Mouse (Mus musculus) heart, adult 18-20 months (tissue): Measurements from ENCODE around the gene Pak2. TPM values are rescaled to one million over a fixed set of nuclear protein-coding genes. Genes with fewer than 3 reads are reported as not detected.
A peak's percentile ranks its signal among the peaks of the same experiment; 100 is the strongest.
"Not testable (repeated sequence)": the region's sequence is repeated elsewhere in the genome, so short reads cannot be mapped to it uniquely, and the experiment has no call there.

Experiments
- DNase-seq, 2 experiments: peaks; one replicate each; pipeline ENCODE4 v3.0.0; 2021 to 2022; ENCODE audit warnings: mixed read lengths in 1 of 2
- long read RNA-seq, 2 experiments: library from polyadenylated mRNA; stranded (forward); transcript quantifications; one replicate each; pipeline ENCODE4 v2.0.0; 2021
- total RNA-seq, 2 experiments: library from RNA; stranded (reverse); gene quantifications; 2 replicates each; pipeline ENCODE4 v1.2.3; 2021

The Pak2 gene
- total RNA-seq = 10 to 100 TPM; 26.5 to 27.1 TPM
- long read RNA-seq, experiment 1, full-length matches to known transcripts = 4 of 9 reads
- long read RNA-seq, experiment 1, partial matches to known transcripts = 2 of 9 reads
- long read RNA-seq, experiment 1, other reads (novel, unspliced or antisense) = 3 of 9 reads
- long read RNA-seq, experiment 2, partial matches to known transcripts = 1 of 3 reads
- long read RNA-seq, experiment 2, other reads (novel, unspliced or antisense) = 2 of 3 reads

DNA sequence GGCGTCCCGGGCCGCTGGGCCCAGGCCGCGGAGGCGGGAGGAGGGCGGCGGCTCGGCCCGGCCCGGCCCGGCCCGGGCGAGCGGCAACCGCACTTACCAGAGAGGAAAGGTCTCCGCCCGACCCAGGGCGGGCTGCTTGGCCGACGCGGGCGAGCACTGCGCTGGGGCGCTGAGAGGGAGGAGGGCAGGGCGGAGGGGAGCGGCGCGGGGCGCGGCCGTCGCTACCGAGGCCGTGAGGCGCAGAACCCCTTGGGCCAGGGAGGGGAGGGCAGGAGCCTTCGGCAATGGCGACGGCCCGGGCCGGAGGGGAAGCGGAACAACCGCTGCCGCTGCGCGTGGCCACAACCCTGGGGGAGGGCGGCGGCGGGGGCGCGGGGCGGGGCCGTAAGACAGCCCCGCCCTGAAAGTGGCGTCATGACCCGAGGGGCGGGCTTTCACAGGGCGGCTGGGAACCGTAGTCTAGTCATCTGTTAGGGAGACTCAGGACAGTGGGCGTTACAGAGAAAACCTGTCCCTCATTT is at the start of gene Pak2:
Gene Pak2, minus strand, starts transcription at position 352 of the 521 bp plus-strand sequence.
- peak; percentile 90 to 93 for DNase-seq

DNA sequence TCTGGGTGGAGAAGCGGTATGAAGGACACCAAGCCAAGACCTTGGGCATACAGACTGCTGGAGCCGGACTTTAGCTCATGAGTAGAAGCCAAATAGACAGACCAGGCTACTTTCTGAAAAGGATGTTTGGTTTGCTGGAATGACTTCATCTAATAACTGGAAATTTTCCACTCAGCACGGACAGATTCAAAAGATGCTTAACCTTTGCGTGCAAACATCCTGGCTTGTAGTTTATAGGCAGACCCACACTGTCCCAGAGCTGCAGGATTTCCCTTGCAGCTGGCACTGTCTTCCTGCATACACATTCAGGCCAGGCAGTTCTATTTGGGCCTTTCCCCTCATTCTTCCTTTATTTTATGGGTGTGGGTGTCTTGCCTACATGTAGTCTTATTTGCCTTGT is 47.9 kb upstream of the Pak2 start:
- DNase-seq = no peak

DNA sequence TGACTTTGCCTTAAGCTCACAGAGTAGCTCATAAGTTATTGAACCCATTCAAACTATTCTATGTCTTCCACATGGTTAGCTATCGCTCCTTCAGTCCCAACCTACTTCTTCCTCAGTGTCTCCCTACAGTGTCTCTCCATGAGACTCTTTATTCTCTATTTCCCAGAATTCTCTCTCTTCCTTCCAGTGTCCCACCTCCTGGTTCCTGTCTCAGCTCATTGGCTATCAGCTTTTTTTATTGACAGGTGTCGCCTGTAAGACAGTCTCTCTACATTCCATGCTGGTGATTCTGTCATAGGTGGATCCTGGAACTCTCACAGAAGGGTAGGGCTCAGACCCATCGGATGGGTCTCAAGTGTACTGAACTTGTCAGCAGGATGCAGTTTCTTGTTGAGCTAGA is 46.2 kb upstream of the Pak2 start:
- DNase-seq = no peak

DNA sequence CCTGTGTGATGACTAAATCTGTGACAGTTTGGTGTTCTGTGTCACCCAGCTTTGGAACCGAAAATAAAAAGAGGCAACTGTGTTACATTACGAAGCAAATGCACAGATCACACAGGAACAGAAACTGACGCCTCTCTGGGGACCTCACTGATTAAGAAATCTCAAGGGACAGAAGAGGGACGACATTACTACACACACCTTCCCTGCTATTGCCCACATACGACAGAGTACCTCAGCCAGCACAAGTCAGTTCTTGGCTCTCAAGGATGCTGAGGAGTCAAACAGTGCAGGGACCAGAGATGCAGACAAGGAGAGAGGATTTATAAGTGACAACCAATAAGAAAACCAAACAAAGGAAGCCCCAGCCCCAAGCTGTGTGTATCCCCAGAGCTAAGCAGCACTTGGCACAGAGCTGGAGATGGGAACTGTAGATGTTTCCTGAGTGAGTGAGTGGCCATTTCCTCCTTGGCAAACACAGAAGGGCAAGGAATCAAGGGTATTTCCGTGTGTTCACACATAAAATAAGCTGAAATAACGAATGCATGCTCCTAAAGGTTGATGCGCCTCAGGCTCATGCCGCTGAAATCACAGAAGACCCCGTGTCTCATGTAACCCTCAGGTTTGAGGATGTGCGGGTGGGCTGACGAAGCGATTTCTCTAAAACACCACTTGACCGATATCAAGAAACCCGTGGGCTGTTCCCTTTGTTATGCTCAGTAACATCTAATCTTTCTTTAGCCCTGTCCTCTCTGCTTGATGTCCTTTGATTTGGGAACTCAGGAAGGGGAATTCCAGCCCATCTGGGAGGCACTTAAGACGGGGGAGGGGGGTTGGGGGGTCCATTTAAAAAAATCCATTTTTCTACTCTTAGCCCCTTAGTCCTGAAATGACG is 45.5 kb upstream of the Pak2 start:
- DNase-seq = peak; percentile 30 to 35

DNA sequence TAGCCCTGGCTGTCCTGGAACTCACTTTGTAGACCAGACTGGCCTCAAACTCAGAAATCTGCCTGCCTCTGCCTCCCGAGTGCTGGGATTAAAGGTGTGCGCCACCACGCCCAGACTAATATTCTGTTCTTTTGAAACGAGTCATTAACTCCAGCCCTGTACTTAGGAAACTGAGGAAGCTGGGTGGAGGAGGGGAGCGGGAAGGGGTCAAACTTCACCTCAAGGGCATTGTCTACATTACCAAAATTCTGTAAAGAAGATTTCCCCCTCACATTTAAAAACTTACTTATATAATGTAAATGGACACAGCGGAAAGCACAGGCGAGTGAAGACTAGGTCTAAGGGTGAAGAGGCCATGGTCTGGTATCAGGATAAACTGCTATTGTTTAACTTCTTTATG is 44.9 kb upstream of the Pak2 start:
- no peak for DNase-seq

DNA sequence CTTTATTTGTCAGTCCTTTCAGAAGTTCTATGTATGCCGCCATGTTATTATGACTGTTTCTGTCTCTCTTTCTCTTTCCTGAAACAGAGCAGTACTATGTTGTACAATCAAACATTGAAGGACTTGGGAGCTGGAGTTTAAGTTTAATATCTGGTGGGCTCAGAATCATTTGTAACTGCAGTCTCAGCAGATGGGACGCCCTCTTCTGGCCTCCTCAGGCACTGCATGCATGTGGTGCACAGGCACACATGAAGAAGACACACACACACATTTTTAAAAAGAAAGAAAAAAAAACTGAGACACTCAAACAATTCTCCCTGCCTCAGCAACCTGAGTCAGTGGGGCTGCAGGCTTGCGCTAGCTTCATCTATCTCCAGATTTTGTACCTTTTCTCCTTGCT is 41.3 kb upstream of the Pak2 start:
- DNase-seq = no peak

DNA sequence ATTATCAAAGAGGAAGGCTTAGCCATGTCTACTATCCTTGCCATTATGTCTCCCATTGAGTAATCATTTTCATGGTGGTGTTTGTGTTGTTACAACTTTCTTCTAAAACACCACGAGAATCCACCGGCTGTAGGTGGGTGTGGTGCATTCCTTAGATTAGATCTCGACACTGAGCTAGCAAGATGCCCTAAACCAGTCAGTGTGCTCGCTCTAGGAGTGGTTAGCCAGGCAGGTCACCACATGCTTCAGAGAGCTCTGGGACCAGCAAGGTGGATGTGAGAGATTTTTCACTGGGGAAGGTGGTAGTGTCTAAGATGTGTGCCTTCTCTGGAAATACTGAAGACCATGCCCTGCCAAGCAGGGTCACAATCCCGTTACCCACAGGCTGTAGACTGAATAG is 37.0 kb upstream of the Pak2 start:
- no peak for DNase-seq

DNA sequence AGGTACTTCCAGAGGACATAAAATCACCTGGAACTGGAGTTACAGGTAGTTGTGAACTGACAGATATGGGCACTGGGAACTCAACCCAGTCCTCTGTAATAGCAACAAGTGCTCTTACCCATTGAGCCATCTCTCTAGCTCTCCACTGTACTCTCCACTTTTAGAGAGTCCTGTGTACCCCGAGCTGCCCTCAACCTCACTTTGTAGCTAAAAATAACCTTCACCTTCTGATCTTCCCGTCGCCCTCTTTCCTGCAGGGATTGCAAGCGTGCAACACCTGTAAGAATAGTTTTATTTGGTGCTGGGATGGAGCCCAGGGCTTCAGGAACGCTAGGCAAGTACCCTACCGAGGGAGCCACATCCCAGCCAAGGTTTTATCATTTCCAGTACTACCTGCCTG is 36.6 kb upstream of the Pak2 start:
- DNase-seq = no peak

DNA sequence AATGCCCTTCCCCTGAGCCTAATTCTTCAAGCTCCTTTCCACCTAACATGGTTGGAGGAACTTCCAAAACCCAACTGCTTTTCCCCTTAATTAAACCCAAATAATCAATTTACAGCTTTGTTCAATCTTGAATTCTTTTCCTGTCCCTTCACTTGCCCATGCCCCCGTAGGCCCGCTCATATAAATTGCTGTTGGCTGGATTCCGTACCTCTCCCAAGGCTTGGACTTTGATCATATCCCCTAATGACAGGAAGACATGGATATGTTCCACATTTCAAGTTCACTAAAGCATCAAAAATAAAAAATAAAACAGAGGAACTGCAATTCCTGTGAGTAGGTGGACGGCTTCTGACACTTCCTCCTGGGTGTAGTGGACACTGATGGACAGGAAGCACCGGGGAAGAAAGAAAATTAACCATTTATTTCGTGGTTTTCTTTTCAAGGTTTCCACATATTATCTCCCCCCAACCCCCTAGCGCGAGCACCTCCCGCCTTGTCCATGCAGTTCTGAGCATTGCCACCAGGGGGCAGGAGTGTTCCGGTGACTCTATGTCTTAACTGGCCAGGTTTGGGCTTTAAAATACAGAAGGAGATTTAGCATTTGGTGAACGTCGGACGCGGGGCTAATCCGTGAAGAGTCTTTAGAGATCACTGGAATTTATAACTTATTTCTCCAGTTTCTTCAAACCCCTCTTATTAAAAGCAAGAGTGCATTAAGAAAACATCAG is 36.0 kb upstream of the Pak2 start:
- peak; percentile 82 to 95 for DNase-seq

DNA sequence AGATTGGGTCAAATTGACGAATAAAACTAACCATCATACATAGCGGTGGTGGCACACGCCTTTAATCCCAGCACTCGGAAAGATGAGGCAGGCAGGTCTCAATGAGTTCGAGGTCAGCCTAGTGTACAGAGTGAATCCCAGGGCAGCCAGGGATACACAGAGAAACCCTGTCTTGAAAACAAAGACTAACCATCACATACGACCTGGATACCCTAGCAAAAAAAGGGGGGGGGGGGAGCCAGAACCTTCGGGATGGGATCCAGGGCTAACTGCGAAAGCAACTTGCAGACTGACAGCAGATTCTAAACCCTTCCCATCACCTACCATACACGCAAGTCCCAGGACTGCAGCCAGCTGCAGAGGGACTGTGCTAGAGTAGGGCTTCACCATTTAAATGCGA is 35.3 kb upstream of the Pak2 start:
- DNase-seq = no peak

DNA sequence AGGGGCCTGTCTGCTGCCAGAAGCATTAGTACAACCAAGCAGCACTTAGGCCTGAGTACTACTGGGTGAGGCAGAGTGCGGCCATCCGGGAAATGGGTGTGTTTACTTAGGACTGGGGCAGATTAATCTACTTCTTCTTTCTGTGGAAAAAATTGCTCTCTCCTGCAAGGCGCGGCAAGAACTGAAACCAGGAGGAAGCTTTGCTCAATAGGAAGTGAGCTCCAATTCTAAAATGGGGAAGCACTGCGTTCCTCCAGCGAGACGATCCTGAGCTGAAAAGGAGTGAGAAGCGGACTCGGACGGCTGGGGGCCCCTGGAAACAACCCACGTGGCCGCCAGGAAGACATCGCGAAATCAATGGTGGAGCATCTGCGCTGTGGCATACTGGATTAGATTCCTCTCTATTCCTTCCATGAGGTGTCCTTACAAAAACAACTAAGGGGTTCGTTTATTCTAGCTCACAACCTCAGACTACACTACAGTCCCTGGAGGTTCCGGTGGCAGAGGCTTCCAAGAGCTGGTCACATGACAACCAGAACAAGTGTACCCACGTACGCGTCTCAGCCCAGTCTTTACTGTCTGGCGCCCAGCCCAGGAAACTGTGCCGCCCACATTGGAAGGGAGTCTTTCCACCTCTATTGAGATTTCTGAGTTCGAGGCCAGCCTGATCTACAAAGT is 34.5 kb upstream of the Pak2 start:
- peak; percentile 71 to 85 for DNase-seq

DNA sequence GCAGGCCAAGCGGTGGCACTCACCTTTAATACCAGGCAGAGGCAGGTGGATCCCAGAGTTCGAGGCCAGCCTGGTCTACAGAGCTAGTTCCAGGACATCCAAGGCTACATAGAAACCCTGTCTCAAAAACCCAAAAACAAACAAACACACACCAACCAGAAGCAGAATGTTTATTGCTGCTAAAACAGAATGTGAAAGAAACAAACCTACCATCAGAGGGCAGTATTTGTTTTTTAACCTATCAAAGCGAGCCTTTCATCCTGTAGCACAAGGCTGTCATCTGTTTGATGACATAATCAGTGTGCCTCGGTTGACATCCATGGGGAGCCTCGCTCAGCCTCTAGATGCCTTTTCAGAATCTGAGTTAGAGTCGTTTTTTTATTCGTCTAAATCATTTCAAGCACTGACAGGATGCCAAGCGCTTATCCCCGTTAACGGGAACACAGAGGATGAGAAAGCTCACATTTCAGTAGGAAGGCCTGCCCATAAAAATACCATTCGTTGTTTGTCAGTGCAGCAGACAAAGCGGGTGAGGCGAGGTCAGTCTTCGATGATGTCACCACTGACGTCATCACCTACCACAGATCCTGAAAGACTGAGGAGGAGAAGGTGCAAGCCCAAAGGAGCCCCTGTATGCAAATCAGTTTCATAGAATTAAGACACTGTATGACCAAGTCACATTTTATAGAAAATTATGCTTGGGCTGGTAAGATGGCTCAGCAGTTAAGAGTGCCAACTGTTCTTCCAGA is 32.0 kb upstream of the Pak2 start:
- no peak for DNase-seq

DNA sequence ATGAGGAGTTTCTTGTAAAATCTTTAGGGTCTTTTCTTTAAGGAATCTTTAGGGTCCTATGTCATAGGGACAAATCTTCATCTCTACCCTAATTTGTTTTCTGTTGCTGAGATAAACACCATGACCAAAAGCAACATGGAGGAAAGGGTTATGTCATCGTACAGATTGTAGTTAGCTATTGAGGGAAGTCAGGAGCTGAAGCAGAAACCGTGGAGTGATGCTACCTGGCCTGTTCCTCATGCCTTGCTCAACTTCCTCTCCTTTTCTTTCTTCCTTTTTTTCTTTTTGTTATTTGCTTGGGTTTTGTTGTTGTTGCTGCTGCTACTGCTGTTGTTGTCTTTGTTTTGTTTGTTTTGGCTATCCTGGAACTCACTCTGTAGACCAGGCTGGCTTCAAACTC is 29.4 kb upstream of the Pak2 start:
- DNase-seq = no peak

DNA sequence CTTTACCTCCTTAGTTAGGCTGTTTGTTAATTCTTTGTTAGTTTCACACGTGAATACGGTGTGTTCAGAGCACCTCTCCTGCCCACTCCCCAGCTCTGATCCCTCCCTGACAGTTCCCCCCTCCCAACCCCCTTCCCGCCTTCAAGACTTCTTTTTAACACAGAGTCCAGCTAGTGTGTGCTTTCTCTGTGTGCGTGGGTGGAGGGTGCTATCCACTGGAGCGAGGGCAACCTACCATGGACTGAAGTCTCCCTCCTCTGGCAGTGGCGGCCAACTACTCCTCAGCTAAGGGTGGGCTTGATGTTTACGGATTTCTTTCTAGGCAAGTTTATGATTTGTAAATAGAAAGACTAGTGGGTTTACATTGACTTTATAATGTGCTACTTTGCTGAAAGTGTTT is 29.0 kb upstream of the Pak2 start:
- DNase-seq = no peak

DNA sequence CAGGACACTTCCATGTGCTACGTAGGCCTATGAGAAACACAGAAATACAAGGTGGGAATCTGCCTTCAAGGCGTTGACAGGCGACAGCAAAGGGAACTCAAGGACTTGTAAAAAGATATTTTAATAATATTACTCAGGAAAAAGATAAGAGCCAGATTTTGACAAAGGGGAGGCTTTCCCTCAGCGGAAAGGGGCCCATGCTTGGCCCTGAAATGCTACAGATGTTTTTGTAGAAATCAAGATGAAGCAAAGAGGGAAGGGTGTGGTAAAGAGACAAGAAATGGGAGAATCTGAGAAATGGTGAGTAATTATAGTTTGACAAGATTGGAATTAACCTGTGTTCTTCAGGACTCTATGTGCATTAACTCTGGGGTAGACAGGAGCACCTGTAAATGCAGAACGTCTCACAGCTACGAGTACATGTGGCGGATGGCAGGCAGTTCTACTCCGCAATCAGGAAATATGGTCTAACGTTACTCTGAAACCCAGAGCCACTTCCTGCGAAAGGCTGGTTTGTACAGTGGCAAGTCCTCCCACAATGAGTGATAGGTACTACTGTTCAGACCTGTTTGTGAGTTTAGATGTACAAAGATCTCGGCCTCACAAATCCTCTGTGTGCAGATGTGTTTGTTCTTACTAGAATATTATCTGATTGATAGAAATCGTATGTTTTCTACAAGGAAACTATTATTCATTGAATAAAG is 28.4 kb upstream of the Pak2 start:
- DNase-seq = no peak

DNA sequence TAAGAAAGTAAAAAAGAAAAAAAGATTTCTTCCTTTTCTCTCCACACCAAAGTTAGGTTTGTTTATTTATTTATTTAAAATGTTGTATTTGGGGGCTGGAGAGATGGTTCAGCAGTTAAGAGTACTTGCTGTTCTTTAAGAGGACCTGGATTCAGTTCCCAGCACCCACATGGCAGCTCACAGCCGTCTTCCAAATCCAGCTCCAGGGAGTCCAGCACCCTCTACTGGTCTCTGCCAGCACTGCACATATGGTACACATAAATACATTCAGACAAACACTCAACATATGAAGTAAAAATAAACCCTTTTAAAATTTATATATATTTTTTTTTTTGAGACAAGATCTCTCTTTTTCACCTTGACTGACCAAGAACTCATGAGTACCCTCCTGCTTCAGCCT is 26.6 kb upstream of the Pak2 start:
- no peak for DNase-seq

DNA sequence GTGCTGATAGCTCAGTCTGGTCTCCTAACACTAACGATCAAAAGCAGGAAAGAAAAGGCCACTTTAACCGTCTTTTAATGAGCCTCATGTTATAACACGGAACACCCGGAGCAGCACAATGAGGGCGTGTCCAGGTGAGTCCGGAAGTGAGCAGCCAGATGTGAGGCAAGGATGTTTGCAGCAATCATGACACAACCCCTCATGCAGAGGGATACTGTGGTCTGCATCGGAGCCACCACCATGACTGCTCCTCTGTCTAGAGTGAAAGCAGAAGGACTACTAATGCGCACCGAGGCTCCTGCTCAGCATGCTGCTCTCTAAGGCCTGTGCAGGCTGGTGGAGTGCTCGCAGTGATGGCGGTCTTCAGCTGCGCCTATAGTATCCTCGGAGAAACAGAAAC is 23.2 kb upstream of the Pak2 start:
- no peak for DNase-seq

DNA sequence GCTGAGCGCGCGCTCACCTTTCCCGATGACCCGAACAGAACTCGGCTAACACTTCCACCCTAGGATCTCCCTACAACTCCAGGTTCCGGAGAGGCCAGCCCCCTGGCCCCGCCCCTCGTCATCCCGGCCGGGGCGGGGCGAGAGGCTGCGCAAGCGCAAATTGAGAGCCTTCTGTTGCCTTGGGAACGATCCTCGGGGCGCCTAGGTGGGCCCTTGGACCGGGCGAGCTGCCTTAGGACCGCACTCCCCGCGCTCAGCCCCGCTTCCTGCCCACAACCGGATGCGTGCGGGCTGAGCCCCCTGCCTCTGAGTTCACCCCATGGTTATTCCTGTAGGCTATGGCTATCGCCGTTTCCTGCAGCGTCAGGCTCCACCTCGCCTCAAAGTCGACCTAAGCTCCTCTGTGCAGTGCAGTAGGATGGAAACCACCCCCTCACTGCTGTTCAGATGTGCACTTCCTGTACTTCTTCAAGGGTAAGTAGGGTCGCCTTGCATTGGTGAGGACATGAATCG is 20.6 kb upstream of the Pak2 start, which contains the start of the genes Pigx and Cep19:
Gene Pigx, minus strand, starts transcription at position 103 of the 513 bp plus-strand sequence.
Gene Cep19, plus strand, starts transcription at position 163 of the 513 bp plus-strand sequence.
- peak; percentile 94 to 95 for DNase-seq

DNA sequence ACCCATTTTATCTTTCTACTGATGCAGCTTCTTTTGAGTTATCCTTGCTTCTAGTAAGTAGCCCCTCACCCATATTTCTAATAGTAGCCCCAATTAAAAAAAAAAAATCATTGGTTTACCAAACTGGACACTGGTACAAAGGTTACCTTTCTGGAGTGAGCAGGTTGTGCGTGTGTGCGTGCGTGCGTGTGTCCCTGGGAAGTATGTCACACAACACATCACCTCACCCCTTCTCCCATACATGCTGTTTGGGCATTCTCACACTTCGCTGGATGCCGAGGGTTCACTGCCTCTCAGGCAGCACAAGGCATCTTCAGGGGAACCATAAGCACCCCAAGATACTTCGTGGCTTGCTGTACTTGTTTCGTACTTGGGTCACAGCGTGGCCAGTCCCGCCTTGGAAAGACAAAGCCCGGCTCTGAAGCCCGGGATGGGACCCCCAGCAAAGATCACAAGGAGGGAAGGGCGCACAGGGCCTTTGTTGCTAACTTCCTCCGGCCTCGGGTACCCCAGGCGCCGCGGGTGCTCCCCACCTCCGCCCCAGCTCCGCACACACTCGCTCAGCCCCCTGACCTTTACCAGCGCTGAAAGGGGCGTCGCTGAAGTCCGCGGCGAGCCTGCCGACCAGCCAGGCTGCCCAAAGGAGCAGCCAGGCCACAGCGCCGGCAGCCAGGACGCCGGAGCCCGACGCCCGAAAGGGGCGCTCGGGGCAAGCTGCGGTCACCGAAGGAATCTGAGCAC is 19.9 kb upstream of the Pak2 start:
- no peak for DNase-seq

DNA sequence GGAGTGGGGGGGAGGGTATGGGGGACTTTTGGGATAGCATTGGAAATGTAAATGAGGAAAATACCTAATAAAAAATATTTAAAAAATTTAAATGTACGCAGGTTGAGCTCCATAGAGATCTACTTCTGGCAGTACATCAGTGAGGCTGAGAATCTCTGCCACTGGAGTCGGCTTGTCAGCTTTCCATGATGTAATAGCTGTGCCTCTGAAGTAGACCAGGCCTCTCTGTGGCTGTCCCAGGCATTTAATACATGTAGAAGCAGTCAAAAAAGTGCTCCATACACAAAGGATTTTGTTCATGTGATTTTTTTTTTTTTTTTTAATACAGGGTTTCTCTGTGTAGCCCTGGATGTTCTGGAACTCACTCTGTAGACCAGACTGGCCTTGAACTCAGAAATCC is 18.6 kb upstream of the Pak2 start:
- not testable (repeated sequence) for DNase-seq
